Mouse (Mus musculus) limb, embryonic 13.5 days (tissue): ENCODE data around the gene Tbc1d7. TPM values are rescaled to one million over a fixed set of nuclear protein-coding genes. Genes with fewer than 3 reads are reported as not detected.

Experiments
- ATAC-seq: fragments of 200-750 bp; cut with Nextera tagmentation; 2 replicates; pipeline ENCODE4 v1.8.0; 2017; ENCODE audit warnings: low read depth, moderate number of reproducible peaks, moderate TSS enrichment; ENCODE audit not compliant: low FRiP score
- H3K27ac ChIP-seq: fragments of 300-500 bp; sonication (generic); 2 replicates; pipeline ENCODE4 v1.5.1; 2015; ENCODE audit warnings: inconsistent platforms, mild to moderate bottlenecking, moderate library complexity
- H3K27me3 ChIP-seq: fragments of 300-500 bp; sonication (generic); 2 replicates; pipeline ENCODE4 v1.6.1; 2015; ENCODE audit warnings: mild to moderate bottlenecking, inconsistent platforms
- H3K36me3 ChIP-seq: fragments of 300-500 bp; sonication (generic); 2 replicates; pipeline ENCODE4 v1.6.1; 2015; ENCODE audit warnings: inconsistent platforms, mild to moderate bottlenecking, moderate library complexity
- H3K4me1 ChIP-seq: fragments of 300-500 bp; sonication (generic); 2 replicates; pipeline ENCODE4 v1.6.1; 2015; ENCODE audit warnings: inconsistent platforms
- H3K4me2 ChIP-seq: fragments of 300-500 bp; sonication (generic); replicated peaks from 2 replicates; pipeline ENCODE4 v1.6.1; 2015; ENCODE audit warnings: inconsistent platforms, mild to moderate bottlenecking, moderate library complexity
- H3K4me3 ChIP-seq: fragments of 300-500 bp; sonication (generic); 2 replicates; pipeline ENCODE4 v1.5.1; 2015; ENCODE audit warnings: moderate library complexity, mild to moderate bottlenecking, inconsistent platforms
- H3K9ac ChIP-seq: fragments of 300-500 bp; sonication (generic); 2 replicates; pipeline ENCODE4 v1.6.1; 2015; ENCODE audit warnings: mild to moderate bottlenecking, inconsistent platforms
- H3K9me3 ChIP-seq: fragments of 300-500 bp; sonication (generic); 2 replicates; pipeline ENCODE4 v1.6.1; 2016; ENCODE audit warnings: inconsistent platforms
- WGBS: fragments of 180-500 bp; shearing (Covaris S2); methylation state at CpG from one replicate; pipeline ENCODE4 v1.1.7; 2015; 5-methylcytosine and 5-hydroxymethylcytosine counted together
- polyA plus RNA-seq: library from polyadenylated mRNA; unstranded; fragments of >200 nt; fragmentation: Nextera tagmentation; extraction: Ambion mirVana; gene quantifications from 2 replicates; pipeline ENCODE4 v1.2.1, GENCODE M21; 2015

Gene Tbc1d7
- polyA plus RNA-seq = 59.0 and 67.9 TPM in 2 replicates

- peaks cover 25% of the 10 kb centered on the region for H3K36me3 ChIP-seq
- under 1% methylated on average over 48 of the region's 48 CpGs for WGBS
- H3K9me3 ChIP-seq = no peaks in the 10 kb centered on the region
- peak within 1 kb of the TSS; percentile 71 for H3K4me2 ChIP-seq
- peak; percentile 94 for ATAC-seq
- peak within 1 kb of the TSS; percentile 73 for H3K4me3 ChIP-seq
- no peaks in the 10 kb centered on the region for H3K27me3 ChIP-seq
- peaks cover 6% of the 10 kb centered on the region for H3K4me1 ChIP-seq
- peak within 1 kb of the TSS; percentile 76; the same call in 1 of the 2 replicates for H3K27ac ChIP-seq
- peak within 1 kb of the TSS; percentile 84 for H3K9ac ChIP-seq
Observed at GRCm38 (mm10) chr13:43171020-43171710, at the start of gene Tbc1d7. Gene Tbc1d7, minus strand, starts transcription at chr13:43171501.

- 86% methylated on average over 1 of the region's 1 CpGs for WGBS
- peaks cover 22% of the 10 kb centered on the region for H3K4me1 ChIP-seq
- H3K9ac ChIP-seq = no peak overlapping the region
- no peak for ATAC-seq
- no peak overlapping the region for H3K27ac ChIP-seq
- no peak overlapping the region for H3K4me2 ChIP-seq
- peaks cover 9% of the 10 kb centered on the region; the same call in 1 of the 2 replicates for H3K9me3 ChIP-seq
- H3K4me3 ChIP-seq = no peak overlapping the region
- no peaks in the 10 kb centered on the region for H3K27me3 ChIP-seq
- H3K36me3 ChIP-seq = no peaks in the 10 kb centered on the region
Observed at GRCm38 (mm10) chr13:43220635-43221034, 49.3 kb upstream of the Tbc1d7 start.

- no peaks in the 10 kb centered on the region for H3K27me3 ChIP-seq
Observed at GRCm38 (mm10) chr13:43218764-43219163, 47.5 kb upstream of the Tbc1d7 start.

GRCm38 (mm10) chr13:43218284-43218683 lies 47.0 kb upstream of the Tbc1d7 start:
- H3K9ac ChIP-seq = no peak overlapping the region
- H3K36me3 ChIP-seq = no peaks in the 10 kb centered on the region
- no peak overlapping the region for H3K4me3 ChIP-seq
- no peak overlapping the region for H3K4me2 ChIP-seq
- peaks cover 29% of the 10 kb centered on the region for H3K4me1 ChIP-seq
- no peak for ATAC-seq
- H3K9me3 ChIP-seq = no peaks in the 10 kb centered on the region
- no peak overlapping the region for H3K27ac ChIP-seq
- H3K27me3 ChIP-seq = no peaks in the 10 kb centered on the region
- 67% methylated on average over 4 of the region's 4 CpGs for WGBS

More at GRCm38 (mm10) chr13:43218764-43219163, 47.5 kb upstream of the Tbc1d7 start:
- H3K4me1 ChIP-seq = peaks cover 29% of the 10 kb centered on the region
- H3K4me2 ChIP-seq = no peak overlapping the region
- 45% methylated on average over 4 of the region's 4 CpGs for WGBS
- no peak for ATAC-seq
- H3K4me3 ChIP-seq = no peak overlapping the region
- no peaks in the 10 kb centered on the region for H3K36me3 ChIP-seq
- no peak overlapping the region for H3K27ac ChIP-seq
- no peaks in the 10 kb centered on the region for H3K9me3 ChIP-seq
- no peak overlapping the region for H3K9ac ChIP-seq

GRCm38 (mm10) chr13:43217686-43218085 lies 46.4 kb upstream of the Tbc1d7 start:
- no peak for ATAC-seq
- H3K9ac ChIP-seq = no peak overlapping the region
- no peak overlapping the region for H3K4me2 ChIP-seq
- WGBS = 69% methylated on average over 4 of the region's 4 CpGs
- H3K4me1 ChIP-seq = peaks cover 30% of the 10 kb centered on the region
- no peak overlapping the region for H3K27ac ChIP-seq
- no peaks in the 10 kb centered on the region for H3K27me3 ChIP-seq
- H3K9me3 ChIP-seq = no peaks in the 10 kb centered on the region
- no peaks in the 10 kb centered on the region for H3K36me3 ChIP-seq
- H3K4me3 ChIP-seq = no peak overlapping the region

- Histone ChIP-seq H3K27ac (no peak overlapping the region), H3K9ac (no peak overlapping the region), H3K4me2 (no peak overlapping the region), H3K27me3 (no peaks in the 10 kb centered on the region), H3K9me3 (no peaks in the 10 kb centered on the region), H3K4me3 (no peak overlapping the region), H3K36me3 (no peaks in the 10 kb centered on the region), H3K4me1 (peaks cover 36% of the 10 kb centered on the region)
- 84% methylated on average over 8 of the region's 8 CpGs for WGBS
- ATAC-seq = no peak
Observed at GRCm38 (mm10) chr13:43217059-43217458, 45.8 kb upstream of the Tbc1d7 start.

- no peak overlapping the region for H3K27ac ChIP-seq
- no peak overlapping the region for H3K4me2 ChIP-seq
- peaks cover 43% of the 10 kb centered on the region for H3K4me1 ChIP-seq
- no peak overlapping the region for H3K4me3 ChIP-seq
- no peaks in the 10 kb centered on the region for H3K9me3 ChIP-seq
- ATAC-seq = no peak
- no peaks in the 10 kb centered on the region for H3K27me3 ChIP-seq
- WGBS = 73% methylated on average over 9 of the region's 9 CpGs
- H3K9ac ChIP-seq = no peak overlapping the region
- no peaks in the 10 kb centered on the region for H3K36me3 ChIP-seq
Observed at GRCm38 (mm10) chr13:43215994-43216706, 44.8 kb upstream of the Tbc1d7 start.

- Histone ChIP-seq H3K4me3 (0 out of 2 replicates have a peak overlapping the region, but pooled peaks have one; percentile 7), H3K27ac (no peak overlapping the region), H3K27me3 (no peaks in the 10 kb centered on the region), H3K9me3 (no peaks in the 10 kb centered on the region), H3K4me2 (peak overlapping the region; percentile 43), H3K9ac (no peak overlapping the region), H3K4me1 (peaks cover 46% of the 10 kb centered on the region), H3K36me3 (no peaks in the 10 kb centered on the region)
- no peak for ATAC-seq
- WGBS = 21% methylated on average over 19 of the region's 19 CpGs
Observed at GRCm38 (mm10) chr13:43215144-43215993, 44.1 kb upstream of the Tbc1d7 start.

- ATAC-seq = no peak
- peak overlapping the region; percentile 44; the same call in 1 of the 2 replicates for H3K27ac ChIP-seq
Observed at GRCm38 (mm10) chr13:43212338-43212737, 41.0 kb upstream of the Tbc1d7 start.

GRCm38 (mm10) chr13:43210956-43211355 lies 39.7 kb upstream of the Tbc1d7 start:
- no peak overlapping the region for H3K4me3 ChIP-seq
- H3K27me3 ChIP-seq = no peaks in the 10 kb centered on the region
- H3K27ac ChIP-seq = no peak overlapping the region
- no peak overlapping the region for H3K9ac ChIP-seq
- no peaks in the 10 kb centered on the region for H3K9me3 ChIP-seq
- no peak for ATAC-seq
- WGBS = 74% methylated on average over 5 of the region's 5 CpGs
- H3K36me3 ChIP-seq = no peaks in the 10 kb centered on the region
- H3K4me2 ChIP-seq = no peak overlapping the region
- H3K4me1 ChIP-seq = peaks cover 41% of the 10 kb centered on the region

More at GRCm38 (mm10) chr13:43212338-43212737, 41.0 kb upstream of the Tbc1d7 start:
- no peaks in the 10 kb centered on the region for H3K27me3 ChIP-seq
- H3K4me2 ChIP-seq = no peak overlapping the region
- no peaks in the 10 kb centered on the region for H3K36me3 ChIP-seq
- 42% methylated on average over 7 of the region's 7 CpGs for WGBS
- H3K4me3 ChIP-seq = no peak overlapping the region
- H3K9me3 ChIP-seq = no peaks in the 10 kb centered on the region
- peaks cover 38% of the 10 kb centered on the region for H3K4me1 ChIP-seq
- H3K9ac ChIP-seq = no peak overlapping the region

GRCm38 (mm10) chr13:43209560-43209959 lies 38.3 kb upstream of the Tbc1d7 start:
- Histone ChIP-seq H3K27me3 (no peaks in the 10 kb centered on the region), H3K27ac (no peak overlapping the region), H3K9me3 (no peaks in the 10 kb centered on the region), H3K9ac (no peak overlapping the region), H3K4me3 (no peak overlapping the region), H3K4me2 (no peak overlapping the region), H3K36me3 (no peaks in the 10 kb centered on the region), H3K4me1 (peaks cover 34% of the 10 kb centered on the region)
- no peak for ATAC-seq
- 75% methylated on average over 5 of the region's 5 CpGs for WGBS
